Mouse (Mus musculus) gastrocnemius, postnatal 14 days (tissue): ENCODE data around the gene Bcr. TPM values are rescaled to one million over a fixed set of nuclear protein-coding genes. Genes with fewer than 3 reads are reported as not detected.

Experiments used
- DNase-seq: peaks from one replicate; pipeline ENCODE4 v3.0.0; 2021; ENCODE audit warnings: mixed read lengths
- intact Hi-C: fragments of 180-260 bp; cut with DNase I; formaldehyde crosslinking; loops from one replicate; pipeline ENCODE4 v1.15.1; 2025; ENCODE audit warnings: low total_unique reads
- total RNA-seq, 2 experiments: library from RNA; stranded (reverse); gene quantifications; 2 replicates each; pipeline ENCODE4 v1.2.3; 2021

Gene Bcr
- total RNA-seq, 2 experiments from 2014 or later, result 4.7 to 5.3 TPM

DNA sequence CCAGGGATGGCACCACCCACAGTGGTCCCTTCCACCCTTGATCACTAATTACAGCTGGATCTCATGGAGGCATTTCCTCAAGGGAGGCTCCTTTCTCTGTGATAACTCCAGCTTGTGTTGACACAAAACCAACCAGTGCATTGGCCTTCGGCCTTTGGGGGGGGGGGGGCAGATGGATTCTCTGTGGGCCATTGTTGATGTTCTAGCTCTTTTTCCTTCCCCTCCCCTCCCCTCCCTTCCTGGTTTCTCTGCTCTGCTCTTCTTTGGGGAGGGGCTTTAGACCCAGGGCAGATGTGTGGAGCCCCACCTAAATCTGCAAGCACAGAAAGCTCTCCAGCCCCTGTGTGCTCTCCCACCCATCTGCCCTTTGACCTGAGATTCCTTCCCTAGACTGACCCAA is 98.0 kb downstream of the Bcr start:
- DNase-seq, result no peak
- intact Hi-C loops, result no loop called here

- no peak for DNase-seq
- intact Hi-C loops, result no loop called here
These were observed 99.9 kb downstream of the Bcr start for GRCm38 (mm10) chr10:75160171-75160900.

DNA sequence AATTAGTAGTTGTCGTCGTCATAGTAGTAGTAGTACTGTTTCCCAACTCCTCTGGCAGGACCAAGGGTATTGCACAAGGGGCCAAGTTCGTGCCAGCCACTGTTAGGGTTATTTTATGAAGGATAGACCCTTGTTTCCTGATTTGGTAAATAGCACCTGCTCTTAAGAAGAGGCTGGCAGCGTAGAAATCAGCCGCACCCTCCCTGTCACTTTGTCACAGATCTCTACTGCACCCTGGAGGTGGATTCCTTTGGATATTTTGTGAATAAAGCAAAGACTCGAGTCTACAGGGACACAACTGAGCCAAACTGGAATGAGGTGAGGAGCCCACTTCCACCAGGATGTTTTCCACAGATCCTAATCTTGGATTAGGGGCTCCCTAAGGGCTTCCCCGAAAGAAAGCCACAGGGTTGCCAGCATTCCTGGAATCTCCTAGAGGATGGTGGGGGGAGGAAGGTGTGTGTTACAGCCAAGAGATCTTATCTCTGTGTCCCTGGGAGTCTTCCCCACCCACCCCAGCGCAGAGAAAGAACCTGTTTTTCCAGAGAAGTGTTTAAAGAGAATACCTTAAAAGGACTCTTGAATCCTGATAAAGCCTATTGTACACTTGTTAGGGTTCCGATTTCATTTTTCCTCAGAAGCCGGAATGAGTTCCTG is 105.6 kb downstream of the Bcr start:
- no peak for DNase-seq
- intact Hi-C loops, result no loop called here

DNA sequence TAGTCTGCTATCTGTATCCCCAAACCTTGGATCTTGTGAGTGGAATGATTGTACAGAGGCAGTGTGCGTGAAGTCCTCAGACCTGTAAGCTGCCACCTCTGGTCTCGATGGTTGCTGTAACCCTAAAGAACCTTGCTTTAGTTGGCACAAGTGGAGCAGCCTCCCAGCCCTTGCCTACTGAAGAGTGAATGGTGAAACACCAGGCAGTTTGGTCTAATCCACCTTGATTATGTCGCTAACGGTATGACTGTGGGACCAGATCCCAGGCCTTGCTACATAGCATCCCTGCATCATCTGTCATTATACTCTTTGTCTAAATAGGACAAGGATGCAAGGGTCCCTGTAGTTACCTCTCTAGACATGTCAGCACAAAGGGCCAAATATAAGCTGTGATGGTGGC is 106.2 kb downstream of the Bcr start:
- intact Hi-C loops, result no loop called here
- no peak for DNase-seq

DNA sequence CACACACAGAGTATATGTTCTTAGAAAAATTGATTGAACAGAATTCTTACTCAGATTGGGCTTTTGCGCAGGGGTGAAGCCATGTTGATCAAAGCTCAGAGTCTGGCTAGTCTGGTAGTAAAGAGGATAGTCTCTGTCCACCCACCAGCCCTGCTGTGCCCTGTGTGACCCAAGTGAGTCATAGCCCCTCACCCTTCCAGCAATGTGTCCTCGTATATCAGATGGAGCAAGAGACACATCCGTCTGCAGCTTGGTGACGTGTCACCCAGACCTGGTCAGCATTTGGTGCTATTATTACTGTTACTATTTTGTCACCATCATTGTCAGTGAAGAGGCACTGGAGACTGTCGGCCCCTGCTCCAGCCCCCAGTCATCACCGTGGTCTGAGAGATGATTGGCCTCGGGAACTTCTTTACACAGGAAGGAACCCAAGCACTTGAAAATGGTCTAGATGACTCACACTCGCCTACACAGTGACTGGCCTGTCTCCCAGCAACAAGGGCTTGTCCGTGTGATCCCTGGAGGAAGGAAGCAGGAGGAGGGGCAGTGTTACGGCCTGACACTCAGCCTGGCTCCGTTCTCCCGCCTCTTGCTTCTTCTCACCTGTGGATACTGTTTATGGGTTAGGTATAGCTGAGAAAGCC is 109.9 kb downstream of the Bcr start:
- DNase-seq, result no peak
- intact Hi-C loops, result no loop called here

DNA sequence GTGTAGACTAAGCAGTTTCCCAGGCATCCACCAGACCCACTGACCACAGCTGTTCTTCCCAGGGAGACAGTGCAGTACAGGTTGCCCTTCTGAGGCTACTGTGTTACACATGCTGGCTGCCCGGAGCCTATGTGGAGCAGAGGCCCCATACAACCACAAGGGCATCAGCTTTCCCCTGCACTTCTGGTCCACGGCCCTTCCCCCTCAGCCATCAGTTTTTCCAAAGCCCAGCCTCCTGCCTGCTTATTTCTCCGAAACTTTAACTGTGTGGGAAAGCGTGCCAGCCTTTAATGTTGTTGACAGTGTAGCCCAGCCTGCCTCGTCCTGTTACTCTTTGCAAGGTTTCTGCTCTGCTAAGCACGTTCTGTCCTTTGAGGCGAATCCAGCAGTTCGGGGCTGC is 112.7 kb downstream of the Bcr start:
- intact Hi-C loops, result no loop called here

DNA sequence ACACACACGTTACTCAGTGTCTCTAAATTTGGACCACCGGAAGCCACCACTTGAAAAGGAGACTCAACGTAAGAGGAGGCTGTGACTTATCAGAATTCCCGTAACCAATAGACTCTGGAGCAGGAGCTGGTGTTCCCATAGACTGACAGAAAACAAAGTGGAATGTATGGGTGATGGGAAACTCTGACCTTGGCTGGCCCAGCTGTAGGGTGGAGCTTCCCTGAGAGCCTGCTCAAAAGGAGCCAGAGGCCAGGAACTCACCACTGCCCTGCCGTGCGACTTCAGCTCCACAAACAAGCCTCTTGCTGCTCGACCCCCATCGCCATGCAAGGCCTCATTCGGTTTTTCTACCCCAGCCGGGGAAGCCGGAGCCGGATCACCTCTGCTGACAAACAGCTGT is 113.3 kb downstream of the Bcr start:
- intact Hi-C loops, result no loop called here
- no peak for DNase-seq

More for the DNA sequence above, 112.7 kb downstream of the Bcr start:
- DNase-seq, result no peak

- no peak for DNase-seq
- intact Hi-C loops, result no loop called here
These were observed 116.1 kb downstream of the Bcr start for GRCm38 (mm10) chr10:75176494-75176893.

DNA sequence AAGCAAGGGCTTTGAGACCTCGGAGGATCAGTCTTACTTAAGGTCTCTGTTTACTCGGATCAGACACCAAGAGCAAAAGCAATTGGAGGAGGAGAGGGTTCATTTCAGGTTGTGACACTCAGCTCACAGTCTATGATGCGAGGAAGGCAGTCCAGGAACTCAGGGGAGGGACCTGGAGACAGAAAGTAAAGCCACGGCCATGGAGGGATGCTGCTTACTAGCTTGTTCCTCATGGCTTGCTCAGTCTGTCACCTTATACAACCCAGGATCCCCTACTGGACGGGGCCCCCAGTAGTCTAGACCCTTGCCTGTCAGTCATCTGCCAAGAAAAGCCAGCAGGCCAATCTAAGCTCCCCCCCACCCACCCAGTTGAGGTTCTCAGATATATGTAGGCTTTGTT is 118.5 kb downstream of the Bcr start:
- intact Hi-C loops, result no loop called here

DNA sequence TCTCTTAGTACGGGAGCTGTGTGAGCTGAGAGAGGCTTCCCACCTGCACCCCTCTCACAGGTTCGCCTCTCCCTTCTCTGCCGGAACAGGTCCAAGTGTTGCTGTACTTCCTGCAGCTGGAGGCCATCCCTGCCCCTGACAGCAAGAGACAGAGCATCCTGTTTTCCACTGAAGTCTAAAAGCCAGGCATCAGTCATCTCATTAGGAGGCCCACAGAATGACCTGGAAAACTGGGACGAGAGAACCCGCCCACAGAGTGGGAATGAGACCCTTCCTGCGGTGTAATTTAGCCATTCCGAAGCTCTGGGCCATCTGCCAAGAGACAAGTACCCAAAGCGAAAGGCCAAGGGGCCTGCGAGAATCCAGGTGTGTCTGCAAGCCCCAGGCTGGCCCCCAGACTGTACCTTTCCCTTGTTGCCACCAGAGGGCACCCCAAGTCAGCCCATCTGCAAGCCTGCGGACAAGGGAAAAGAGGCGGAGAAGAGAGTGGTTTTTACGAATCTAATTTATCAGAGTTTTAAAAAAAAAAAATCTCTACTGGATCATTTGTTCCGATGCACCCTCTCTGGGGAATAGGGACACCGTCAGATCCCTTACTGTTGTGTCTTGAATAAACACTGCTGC is 121.9 kb downstream of the Bcr start:
- DNase-seq, result peak; percentile 74
- intact Hi-C loops, result loop anchor here (2.0 to 5.0 kb wide), 2 partner anchors 71 to 255 kb away; no protein-coding TSS in a partner anchor

More for the DNA sequence above, 118.5 kb downstream of the Bcr start:
- DNase-seq, result no peak

GRCm38 (mm10) chr10:75184826-75185225 is 124.4 kb downstream of the Bcr start:
- DNase-seq, result no peak
- intact Hi-C loops, result loop anchor here (5.0 kb wide), 1 partner anchor 252 kb away; no protein-coding TSS in a partner anchor

- intact Hi-C loops, result no loop called here
- DNase-seq, result no peak
These were observed 126.2 kb downstream of the Bcr start for GRCm38 (mm10) chr10:75186551-75186950.

DNA sequence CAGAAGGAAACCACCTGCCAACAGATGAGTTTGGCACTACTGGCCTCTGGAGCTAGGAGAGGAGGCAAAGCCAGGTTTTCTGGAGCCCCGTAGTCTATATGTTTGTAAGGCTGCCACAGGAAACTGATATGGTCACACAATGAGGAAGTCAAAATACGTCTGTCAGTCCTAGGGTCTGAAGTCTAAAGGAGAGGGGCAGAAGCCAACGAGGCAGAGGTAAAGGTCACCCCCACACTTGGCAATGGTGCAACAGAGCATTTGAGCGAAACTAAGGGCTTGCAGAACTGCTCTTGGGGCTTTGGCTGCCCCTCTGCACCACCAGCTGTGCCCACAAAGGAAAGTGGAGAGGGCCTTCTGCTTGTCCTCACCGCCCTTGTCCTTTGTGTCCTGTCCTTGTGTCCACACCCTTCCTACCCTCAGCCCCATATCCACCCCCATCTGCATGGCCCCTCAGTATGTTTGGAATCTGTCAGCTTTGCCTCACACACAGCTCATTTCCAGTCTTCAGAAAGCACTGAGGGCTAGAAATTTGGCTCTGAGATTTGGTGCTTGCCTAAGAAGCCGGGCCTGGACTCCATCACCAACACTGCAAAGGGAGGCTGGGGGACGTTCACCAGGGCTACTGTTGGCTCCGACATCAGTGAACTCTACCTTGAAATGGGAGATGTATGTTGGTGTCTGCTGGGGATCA is 127.1 kb downstream of the Bcr start:
- intact Hi-C loops, result no loop called here
- DNase-seq, result no peak

DNA sequence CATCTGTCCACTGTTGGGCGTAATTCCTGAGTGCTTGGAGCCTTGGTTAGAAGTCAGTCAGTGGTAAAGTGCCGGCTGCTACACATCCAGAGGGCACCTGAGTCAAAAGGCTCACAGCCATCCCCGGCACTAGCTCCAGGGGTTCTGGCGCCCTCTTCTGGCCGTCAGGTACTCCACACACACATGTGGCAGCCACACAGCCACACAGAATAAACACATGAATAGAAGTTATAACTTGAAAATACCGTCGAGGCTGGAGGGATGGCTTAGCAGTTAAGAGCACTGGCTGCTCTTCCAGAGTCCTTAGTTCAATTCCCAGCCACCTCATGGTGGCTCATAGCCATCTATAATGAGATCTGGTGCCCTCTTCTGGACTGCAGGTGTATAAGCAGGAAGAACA is 131.3 kb downstream of the Bcr start:
- DNase-seq, result no peak
- intact Hi-C loops, result no loop called here

GRCm38 (mm10) chr10:75197817-75198216 is 137.4 kb downstream of the Bcr start:
- intact Hi-C loops, result no loop called here
- DNase-seq, result no peak

DNA sequence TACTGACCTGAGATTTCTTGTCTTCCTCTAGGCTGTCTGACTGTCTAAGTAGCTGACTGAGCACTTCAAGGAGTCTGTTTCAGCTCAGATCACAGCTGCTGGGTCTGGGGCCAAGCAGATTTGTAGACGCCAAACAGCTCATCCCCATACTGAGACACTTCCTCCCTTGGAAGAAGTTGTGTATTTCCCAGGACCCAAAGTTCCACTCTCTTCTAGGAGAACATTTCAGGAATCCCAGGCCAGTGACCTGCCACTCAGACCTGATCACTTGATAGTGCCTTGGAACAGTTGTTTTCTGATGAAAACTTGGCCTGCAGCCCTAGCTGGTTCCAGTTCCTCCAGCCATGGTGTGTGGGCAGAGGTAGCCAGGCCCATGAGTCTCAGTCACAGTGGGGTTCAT is 140.3 kb downstream of the Bcr start:
- DNase-seq, result peak; percentile 47
- intact Hi-C loops, result no loop called here

GRCm38 (mm10) chr10:75206192-75206591 is 145.8 kb downstream of the Bcr start:
- intact Hi-C loops, result no loop called here
- DNase-seq, result no peak

DNA sequence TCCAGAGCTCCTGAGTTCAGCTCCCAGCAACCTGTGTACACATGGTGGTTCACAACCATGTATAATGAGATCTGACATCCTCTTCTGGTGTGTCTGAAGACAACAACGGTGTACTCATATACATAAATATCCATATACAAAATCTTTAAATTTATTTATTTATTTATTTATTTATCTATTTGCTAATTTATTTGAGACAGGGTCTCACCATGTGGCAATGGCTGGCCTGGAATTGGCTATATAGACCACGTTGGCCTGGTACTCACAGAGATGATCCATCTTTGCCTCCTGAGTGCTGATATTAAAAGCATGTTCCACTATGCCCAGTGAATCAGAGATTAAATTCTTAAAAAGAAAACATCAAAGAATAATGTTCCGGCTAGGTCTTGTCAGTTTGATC is 150.4 kb downstream of the Bcr start:
- no peak for DNase-seq
- intact Hi-C loops, result no loop called here

GRCm38 (mm10) chr10:75211807-75212645 is 151.6 kb downstream of the Bcr start, which contains the start of gene Specc1l:
Gene Specc1l (plus strand): TSS chr10:75212073.
- peak; percentile 98 for DNase-seq
- intact Hi-C loops, result no loop called here
